Mouse (Mus musculus): ENCODE results near the gene Gm7903. TPM values are rescaled to one million over a fixed set of nuclear protein-coding genes. Genes with fewer than 3 reads are reported as not detected.

The Gm7903 gene
- 0.21 TPM for polyA plus RNA-seq (2017; shearing (Covaris generic))

GRCm38 (mm10) chrX:135433535-135433934 is at the start of gene Gm7903:
Gm7903 (plus strand) TSS chrX:135433835.

Other genes starting within 250 kb of the Gm7903 start
- gene Tceal6, start 223.1 kb upstream of the Gm7903 start, polyA plus RNA-seq (2017; shearing (Covaris generic)): not detected
- not detected for gene Pramel3, start 131.5 kb upstream of the Gm7903 start, polyA plus RNA-seq (2017; shearing (Covaris generic))
- not detected for gene Gm5128, start 60.6 kb upstream of the Gm7903 start, polyA plus RNA-seq (2017; shearing (Covaris generic))
- gene AV320801, start 60.8 kb downstream of the Gm7903 start, polyA plus RNA-seq (2017; shearing (Covaris generic)): not detected
- gene Nxf7, start 164.9 kb downstream of the Gm7903 start, polyA plus RNA-seq (2017; shearing (Covaris generic)): not detected
- not detected for gene Prame, start 193.9 kb downstream of the Gm7903 start, polyA plus RNA-seq (2017; shearing (Covaris generic))